Mouse (Mus musculus): ENCODE results near the gene Slc25a21.

DNA sequence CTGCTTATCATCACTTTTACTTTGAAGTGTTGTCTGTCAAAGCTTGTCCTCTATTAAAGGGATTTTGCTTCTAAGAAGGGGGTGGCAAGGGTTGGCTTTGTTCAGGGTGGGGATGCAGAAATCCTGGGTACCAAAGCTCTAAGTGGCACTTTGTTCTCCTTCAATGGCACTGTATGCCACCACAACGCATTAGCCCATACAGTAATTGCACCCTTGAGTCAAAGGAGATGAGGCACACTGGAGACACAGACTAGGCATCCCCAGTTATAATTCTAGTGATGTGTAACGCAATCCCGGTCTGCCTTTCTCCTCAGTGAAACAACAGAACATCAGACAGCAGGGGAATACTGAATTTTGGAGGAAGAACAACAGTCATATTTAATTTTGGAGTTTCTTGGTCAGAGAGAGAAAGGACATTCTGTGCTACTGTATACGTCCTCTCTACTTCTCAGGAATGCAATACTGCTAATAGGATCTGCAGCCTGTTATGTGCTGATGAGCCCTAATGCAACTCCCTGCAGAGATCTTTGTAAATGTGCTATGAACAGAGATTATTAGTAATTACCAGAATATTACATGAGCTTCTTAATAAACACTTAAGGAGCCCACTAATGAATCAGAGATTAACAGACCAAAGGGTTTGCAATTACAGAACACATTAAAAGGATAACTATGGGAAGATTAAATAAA, 333.3 kb downstream of the Slc25a21 start:
- TF ChIP-seq CTCF (IDR thresholded peaks at IDR 0.05; ENCODE audit: low read depth, low read length), result no peak
- TF ChIP-seq POLR2A (IDR thresholded peaks at IDR 0.05; ENCODE audit: borderline replicate concordance, low read depth, low read length), result no peak
